Mouse (Mus musculus): ENCODE results near the gene Osbpl6.

The Osbpl6 gene

DNA sequence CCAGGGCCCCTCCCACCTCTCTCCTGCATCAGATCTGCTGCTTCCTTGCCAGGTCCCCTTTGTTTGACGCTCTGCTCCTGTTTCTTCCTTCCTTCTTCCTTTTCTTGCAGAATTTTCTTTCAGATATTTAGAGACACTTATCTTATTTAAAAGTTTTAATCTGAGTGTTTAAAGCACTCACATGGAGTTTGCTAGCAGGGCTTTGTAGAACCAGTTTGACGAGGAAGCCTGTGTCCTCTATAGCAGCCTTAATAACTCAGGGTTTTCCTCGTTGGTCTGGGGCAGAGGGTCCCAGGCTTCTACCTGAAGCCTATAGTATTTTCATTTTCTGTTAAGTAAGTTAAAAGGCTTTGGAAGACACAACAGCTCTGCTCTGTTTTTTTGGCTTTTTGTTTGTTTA is 20.5 kb downstream of the Osbpl6 start:
- no peak for DNase-seq

DNA sequence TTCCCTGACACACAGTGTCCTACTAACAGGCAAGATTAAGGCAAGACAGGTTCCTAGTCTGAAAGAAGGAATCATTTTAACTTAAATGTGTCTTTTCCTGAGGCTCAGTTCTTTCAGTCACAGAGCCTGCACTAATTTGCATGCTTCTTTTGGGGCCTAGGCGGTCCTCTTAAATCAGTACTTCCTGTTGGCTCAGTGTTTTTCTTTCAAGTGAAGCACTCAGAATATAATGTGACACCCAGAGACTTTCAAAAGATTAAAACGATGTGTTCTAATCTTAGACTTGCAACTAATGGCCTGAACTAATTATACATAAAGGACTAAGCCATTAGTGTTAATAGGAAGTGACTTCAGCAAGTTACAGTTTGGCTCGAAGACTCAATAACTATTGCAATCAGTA is 23.0 kb downstream of the Osbpl6 start:
- DNase-seq, result no peak

DNA sequence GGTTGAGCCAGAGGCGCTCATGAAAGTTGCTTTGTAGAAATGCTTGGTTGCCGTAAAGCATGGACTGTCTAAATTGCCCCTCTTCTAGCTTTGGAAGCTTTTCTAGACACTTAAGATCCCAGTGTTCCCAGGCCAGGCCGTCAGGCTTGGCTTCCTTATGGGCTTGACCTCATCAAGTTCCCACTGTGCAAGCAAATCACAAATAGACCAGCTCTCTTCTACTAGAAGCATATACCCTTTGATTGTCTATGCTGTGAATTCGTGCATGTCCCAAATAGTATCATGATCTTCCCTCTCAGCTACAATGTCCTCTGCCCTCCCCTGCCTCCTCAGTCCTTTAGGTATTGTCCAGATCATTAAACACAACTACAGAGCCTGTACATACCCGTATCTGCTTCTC is 23.5 kb downstream of the Osbpl6 start:
- no peak for DNase-seq

DNA sequence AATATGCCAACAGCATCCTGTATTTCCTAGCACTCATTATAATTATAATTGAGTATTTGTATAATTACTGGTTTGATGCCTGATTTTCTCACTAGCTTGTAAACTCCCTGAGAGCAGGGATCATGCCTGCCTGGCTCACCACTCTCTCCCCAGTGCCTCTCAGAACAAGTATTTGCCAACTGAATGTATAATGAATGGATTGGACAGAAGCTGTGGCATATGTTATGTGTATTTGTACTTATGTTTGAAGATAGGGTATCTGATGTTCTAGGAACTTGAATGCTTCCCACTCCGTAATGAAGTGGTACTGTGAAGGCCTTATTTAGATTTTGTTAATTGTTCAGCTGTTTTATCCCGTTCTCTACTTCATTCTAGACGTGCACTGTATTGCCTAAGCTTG is 24.2 kb downstream of the Osbpl6 start:
- DNase-seq, result no peak

DNA sequence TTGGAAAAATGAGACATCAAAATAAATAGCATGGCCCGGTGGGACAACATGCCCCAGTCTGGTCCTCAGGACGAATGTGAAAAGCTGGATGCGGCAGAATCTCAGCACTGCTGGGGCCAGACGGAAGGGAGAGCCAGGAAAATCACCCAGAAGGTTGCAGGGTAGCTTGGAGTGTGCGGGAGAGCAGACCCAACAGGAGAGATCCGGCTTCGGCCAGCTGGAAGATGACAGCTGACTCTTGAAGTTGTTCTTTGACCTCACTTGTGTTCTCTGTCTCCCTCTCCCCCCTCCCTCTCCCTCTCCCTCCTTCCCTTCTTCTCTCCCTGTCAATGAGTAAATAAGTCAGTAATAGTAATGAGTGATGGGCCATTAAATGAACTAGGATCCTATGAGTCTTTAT is 27.9 kb downstream of the Osbpl6 start:
- no peak for DNase-seq

DNA sequence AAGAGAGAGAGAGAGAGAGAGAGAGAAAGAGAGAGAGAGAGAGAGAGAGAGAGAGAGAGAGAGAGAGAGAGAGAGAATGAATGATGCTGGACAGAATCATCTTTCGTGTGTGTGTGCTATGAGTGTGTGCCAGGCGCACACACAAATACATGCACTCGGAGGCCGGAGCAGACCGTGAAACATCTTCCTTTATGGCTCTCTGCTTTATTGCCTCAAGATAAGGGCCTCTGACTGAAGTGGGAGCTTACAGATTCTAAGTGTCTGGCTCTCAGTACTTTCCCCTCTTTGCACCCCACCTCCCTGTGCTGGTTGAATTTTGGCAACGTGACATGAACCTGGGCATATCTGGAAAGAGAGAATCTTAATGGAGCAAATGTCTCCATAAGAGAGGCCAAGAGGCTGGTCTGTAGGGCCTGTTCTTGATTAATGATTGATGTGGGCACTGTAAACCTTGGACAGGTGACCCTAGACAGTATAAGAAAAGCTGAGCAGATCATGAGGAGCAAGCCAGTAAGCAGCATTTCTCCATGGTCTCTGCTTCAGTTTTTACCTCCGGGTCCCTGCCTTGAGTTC is 29.4 kb downstream of the Osbpl6 start:
- DNase-seq, result no peak

DNA sequence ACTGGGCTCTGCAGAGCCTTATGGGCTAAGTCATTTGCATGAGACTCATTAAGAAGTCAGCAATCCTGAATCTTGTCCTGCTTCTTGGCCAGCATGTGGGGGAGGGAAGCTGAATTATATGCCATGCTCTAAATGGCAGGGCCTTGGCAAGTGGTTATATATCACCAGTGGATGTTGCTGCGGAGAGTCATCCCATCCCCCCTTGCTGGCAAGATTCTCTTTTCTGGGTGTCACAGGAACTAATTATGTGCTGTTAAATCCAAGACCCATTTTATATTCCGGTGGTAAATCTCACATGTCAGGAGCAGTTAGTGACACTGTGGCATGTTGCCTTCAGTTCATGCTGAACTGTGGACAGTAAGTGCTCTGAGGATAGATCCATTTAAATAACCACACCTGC is 31.1 kb downstream of the Osbpl6 start:
- DNase-seq, result no peak

DNA sequence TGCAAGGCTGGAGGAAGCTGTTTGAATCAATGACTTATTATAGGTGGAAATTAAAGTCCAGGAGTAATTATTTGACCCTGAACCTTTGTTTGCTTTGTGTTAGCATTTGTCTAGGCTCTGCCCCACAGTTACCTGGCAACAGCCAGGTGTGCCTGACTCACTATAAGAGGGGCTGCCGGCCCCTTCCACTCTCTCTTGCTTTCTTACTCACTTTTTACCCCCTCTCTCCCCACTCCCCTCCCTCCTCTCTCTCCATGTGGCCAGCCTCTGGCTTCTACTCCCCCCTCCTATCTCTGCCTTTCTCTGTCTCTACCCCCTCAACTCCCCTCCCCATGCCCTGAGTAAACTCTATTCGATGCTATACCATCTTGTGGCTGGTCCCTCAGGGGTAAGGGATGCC is 33.2 kb downstream of the Osbpl6 start:
- no peak for DNase-seq

DNA sequence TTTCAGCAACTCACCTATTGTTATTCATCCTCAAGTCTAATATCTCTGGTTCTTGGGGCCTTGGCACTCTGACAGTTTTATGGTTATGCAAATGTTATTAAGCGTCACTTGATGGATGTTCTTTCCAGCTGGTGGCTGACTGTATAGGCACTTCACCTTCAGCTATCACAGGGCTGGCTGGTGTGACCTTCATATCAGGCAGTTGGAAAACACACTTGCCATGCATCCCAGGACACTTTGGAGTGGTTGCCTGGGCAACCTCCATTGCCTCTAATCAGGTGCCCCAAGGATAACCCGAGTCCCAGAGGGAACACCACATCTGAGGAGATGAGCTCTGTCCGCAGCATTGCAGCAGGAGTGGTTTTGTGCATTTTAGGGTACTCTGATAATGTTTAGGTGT is 35.8 kb downstream of the Osbpl6 start:
- no peak for DNase-seq

DNA sequence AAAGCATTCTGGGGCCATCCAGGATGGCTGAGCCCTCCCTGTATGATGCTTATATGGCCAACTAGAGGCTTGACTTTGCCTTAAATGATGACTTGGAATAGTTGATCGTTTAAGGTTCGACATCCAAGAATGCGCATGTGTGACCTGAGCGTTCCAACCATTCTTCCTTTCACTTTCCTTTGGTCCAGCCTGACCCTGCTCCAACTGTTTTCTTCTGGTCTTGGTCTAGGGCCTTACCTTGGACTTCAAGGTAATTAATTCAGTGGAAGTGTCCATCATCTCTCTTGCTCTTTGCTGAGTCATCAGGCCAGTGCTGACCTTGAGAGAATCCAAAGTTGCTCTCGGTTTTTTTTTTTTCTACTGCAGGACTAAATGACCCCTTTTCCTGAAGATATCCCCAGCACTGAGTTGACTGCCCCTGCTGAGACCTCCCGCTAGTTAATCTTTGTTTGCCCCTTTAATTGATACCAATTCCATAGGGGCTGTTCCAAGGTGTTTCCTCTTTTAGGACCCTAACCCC is 43.6 kb downstream of the Osbpl6 start:
- no peak for DNase-seq

DNA sequence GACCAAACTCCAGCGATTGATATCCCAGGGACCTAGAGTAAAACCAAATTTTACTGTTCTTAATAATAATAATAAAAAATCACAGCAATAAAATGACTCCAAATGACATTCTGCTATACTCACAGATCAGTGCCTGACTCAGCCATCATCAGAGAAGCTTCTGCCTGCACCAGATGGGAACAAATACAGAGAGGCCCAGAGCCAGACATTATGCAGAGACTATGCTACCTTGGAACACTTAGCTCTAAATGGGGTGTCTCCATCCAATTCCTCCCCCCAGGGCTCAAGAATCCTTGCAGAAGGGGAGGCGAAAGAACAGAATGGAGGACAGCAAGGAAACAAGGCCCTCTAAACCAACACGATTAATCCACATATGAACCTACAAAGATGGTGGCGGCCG is 60.4 kb downstream of the Osbpl6 start:
- no peak for DNase-seq

DNA sequence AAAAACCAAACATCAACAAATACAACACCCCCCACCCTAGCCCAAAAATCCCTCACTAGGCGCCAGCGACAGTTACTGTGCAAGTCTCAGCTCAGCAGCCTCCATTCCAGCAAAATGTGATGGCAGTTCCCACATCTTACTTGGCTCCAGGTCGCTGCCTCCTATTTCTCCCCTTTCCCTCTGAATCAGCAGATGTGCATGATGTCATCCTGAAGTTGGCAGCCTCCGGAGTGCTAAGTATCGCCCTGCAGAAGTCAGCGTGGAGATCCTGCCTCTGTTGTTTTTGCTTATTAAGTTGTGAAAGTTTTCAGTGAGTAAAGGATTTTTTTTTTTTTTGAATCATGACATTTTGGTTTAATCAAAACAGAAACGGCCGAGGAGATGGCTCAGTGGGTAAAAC is 61.9 kb downstream of the Osbpl6 start:
- peak; percentile 81 for DNase-seq

DNA sequence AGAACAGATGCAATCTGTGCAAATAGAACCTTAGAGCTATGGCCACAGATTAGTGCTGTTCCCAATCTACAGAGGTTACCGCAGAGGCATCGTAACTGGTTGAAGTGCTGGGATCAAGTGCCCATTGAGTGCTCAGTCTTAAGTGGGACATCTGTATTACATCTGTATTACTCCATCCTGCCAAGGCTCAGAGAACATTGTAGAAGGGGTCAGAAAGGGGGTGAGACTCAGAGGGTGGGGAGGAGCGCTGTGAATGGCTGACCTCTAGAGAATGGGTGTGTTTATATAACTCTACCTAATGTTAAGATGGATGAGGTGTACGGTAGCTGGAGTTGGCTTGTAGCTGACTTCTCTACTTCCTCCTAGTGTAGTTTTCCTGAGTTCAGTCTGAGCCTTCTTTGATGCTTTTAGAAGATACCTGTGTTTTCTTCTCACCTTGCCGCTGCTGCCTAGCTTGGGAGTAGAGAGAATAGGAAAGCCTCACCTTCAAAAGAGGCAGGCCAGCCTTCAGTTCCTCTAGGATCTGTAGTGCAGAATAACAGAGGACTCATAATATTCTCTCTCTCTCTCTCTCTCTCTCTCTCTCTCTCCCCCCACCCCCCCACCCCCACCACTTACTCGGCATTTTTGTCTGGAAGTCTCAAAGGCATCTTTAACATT is 62.9 kb downstream of the Osbpl6 start:
- no peak for DNase-seq

DNA sequence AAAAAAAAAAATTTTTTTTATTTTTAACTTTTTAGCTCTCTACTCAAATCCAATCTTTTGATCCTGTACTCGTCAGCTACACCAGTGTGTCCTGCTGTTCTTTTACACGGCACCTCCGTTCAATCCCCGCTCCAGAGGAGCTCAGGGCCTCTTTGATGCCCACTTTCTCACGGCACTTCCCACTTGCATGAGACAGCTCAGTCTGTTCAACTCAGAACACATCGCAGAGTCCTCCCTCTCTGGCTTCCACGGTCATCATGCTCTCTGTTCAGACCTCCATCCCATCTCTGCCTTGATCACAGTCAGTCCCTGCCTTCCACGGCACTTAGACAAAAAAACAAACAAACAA is 63.4 kb downstream of the Osbpl6 start:
- DNase-seq, result peak; percentile 19

DNA sequence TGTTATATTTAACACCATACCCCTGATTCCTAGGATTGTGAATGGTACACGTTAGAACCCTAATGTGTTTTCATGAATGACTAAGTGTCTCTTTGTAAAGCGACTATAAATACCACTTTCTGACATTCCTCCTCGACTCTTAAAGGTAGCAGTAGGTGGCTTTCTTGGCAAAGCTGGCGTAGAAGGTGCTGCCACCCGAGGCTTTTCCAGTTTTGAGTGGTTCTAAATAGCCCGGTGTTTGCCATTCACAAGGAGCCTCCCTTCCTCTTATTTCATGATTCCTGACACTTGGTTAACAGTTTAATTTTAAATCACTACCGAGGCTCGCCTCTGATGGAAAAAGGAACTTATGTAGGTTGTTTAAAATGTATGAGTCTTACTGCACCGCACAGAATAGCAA is 64.1 kb downstream of the Osbpl6 start:
- DNase-seq, result peak; percentile 29

DNA sequence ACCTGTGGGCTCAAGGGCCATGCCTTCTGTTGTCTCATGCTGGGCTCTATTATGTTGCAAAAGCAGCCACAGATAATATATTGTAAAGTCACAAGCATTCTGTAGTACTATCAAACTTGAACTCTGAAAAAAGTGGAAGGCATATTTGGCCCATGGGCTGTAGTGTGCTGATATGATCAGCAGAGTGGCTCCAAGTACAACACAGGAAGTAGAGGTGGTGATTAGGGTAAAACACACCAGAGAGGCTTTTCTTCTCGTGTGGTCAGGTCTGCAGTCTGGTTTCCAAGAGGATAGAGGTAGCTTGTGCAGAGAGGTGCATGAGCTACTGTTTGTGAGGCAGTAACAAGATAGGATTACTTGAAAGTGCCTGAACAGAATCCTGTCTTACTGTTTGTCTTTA is 69.5 kb downstream of the Osbpl6 start:
- no peak for DNase-seq

DNA sequence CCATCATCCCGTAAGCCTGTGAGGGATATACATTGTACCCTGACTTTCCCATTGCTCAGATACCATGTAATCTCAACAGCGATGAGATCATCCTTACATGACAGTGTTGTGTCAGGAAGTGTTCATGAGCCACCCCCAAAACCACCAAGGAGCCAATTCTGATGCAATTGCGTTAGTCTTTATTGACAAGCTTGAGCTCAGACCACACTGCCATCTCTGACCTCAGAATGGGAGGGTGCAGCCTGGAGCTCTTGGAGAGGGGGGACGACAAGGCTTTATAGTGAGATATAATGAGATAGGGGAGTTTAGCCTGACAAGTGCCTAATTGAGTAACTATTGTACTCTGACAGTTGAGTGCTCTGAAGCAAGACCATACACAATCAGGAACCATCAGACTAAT is 82.5 kb downstream of the Osbpl6 start:
- no peak for DNase-seq

DNA sequence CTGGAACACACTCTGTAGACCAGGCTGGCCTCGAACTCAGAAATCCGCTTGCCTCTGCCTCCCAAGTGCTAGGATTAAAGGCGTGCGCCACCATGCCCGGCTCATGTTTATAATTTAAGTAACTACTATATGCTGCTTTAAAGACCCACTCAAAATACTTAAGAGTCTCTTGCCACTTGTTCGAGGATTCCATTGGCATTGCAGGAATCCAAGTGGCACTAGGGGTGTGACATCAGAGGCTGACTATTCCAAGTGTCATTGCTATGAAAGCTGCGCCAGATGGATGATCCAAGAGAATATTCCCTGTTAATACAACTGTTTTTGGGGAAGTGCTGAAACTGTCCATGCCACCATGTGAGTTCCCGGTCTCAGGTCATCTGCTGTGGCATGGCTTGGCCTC is 83.9 kb downstream of the Osbpl6 start:
- DNase-seq, result no peak

DNA sequence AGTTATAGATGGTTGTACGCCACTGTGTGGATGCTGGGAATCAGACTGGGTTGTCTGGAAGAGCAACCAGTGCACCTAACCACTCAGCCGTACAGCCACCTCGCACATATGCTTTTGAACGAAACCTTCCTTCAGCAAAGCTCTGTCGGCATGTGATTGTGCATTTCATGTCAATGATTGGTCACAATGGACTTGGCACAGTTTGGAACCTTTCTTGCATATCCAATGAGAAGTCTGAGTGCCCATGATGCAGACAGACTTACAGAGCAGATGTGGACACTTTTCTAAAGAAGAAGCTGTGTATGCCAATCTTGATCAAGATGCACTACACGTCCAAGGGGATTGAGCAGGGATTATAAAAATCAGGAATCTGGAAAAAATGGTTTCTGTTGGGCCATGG is 85.1 kb downstream of the Osbpl6 start:
- no peak for DNase-seq

DNA sequence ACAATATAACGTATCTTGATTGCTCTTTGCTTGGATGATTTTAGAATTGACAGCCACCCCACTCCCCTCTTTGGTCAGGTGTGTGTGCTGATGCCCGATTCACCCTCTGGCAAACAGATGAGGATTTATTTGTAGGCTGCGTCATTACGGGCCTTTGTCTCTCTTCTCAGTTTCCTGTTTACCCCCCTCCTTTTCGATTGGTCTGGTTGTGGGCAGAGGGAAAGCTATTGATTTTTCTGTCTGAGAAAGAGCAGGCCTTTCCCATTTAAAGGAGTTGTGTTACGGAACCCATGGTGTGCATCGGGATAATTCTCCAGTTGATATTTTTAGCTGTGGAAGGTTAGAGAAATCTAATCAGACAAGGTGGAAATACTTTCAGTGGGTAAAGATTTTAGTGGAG is 85.9 kb downstream of the Osbpl6 start:
- DNase-seq, result no peak

DNA sequence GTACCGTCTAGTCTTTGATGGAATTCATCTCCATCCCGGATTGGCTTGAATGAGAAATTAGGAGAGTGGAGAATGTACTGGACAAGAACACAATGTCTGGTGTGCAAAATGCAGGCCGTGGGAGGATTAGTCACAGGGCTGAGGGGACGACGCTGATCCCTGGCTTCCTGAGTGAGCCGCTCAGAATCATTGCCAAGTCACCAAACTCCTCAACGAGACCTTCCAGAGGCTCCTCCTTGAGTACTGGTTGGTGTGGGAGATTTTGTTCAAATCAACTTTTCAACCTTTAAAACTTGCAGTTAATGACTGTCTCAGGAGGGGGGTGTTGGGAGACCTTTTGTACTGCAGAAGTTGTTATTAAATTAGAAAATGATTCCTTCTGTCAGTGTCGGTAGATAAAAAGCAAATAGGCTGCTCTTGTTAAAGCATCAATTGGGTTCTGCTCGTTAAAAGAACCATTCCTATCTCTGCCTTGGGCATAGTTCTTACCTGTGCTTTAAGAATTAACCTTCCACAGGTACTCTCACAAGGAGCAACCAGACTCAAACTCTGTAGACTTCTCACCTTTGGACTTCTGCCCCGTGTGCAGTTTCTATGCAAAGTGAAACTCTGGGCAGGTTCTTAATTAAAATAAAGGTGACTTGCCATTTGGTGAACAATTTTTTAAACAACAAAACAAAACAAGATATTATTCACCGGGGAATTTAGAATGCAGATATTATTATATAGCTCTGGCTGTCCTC is 89.9 kb downstream of the Osbpl6 start:
- DNase-seq, result peak; percentile 14

DNA sequence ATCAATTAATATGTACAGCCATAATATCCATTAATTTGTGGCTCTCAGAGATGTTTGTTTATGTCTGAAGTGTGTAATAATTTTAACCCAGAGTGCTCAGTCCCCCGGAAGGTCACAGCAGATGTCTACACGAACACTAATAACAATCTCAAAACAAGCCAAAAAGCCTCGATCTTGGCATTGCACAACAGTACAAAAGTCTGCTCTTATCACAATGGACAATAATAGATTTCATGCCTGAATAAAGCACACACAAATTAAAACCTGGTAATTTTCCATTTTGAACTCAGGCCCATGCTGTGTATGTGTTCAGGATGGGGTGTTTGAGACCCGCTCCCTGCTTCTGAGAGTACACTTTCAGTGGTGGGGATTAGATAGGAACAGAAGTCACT is 90.4 kb downstream of the Osbpl6 start:
- DNase-seq, result no peak

DNA sequence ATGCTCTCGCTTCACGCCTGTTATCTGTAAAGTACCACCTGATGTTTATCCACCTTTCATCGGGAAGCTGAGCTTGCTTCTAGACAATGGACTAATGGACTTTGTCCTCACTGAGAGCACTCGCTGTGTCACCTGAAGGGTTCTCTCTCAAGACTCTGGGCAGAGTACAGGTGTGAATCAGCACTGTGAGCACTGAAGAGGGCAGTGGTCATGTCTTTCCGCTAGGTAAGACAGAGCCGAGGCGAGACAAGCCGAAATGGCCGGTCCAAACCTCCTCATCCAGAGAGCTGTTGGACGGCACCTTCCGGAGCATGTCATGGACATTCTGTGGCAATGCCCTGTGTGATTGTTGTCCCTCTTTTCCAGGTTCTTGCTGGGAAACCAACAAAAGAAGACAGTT is 92.6 kb downstream of the Osbpl6 start:
- no peak for DNase-seq

DNA sequence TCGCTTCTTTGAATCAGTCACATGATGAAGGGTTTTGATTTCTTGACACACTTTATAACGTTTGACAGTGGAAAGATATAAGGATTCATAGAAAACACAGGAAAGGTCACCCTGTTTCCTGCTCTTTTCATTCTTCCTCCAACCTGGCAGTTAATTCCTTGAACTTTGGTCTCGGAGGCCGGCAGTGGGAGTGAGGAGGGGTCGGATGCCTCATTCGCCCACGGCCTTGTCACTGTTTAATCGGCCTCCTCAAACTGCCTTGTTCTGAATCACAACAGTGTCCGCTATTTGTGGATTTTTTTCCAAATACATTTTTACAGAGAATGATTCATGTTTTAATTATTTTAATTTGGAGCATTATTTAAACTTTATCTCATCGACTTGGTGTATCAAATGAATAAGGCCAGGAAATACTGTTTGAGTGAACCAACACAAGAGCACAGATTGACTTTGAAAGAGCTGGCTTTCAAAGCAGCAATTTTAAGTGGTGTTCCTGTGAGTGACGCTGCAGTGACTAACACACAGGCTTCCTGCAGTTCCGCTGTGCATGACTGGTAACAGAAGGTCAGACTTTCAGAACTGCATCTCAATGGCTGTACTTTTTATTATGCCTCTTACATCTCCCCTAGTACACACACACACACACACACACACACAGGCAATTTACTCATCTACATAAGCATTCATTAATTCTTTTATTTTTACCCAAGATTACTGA is 98.0 kb downstream of the Osbpl6 start:
- peak; percentile 32 for DNase-seq
